Mouse (Mus musculus) kidney, embryonic 16.5 days (tissue): Measurements from ENCODE around the gene Mettl7a2. TPM values are rescaled to one million over a fixed set of nuclear protein-coding genes. Genes with fewer than 3 reads are reported as not detected.
"Not testable (repeated sequence)": the region's sequence is repeated elsewhere in the genome, so short reads cannot be mapped to it uniquely, and the experiment has no call there.

Experiments
- ATAC-seq: fragments of 200-750 bp; cut with Nextera tagmentation; 2 replicates; pipeline ENCODE4 v1.8.0; 2017; ENCODE audit warnings: moderate TSS enrichment; ENCODE audit not compliant: low FRiP score, low TSS enrichment
- H3K27ac ChIP-seq: fragments of 300-500 bp; sonication (generic); 2 replicates; pipeline ENCODE4 v1.5.1; 2014; ENCODE audit warnings: low read length
- H3K27me3 ChIP-seq: fragments of 300-500 bp; sonication (generic); 2 replicates; pipeline ENCODE4 v1.6.1; 2014; ENCODE audit warnings: low read length, control low read depth, mixed read lengths; ENCODE audit not compliant: insufficient read depth
- H3K36me3 ChIP-seq: fragments of 300-500 bp; sonication (generic); 2 replicates; pipeline ENCODE4 v1.6.1; 2014; ENCODE audit warnings: low read length, control low read depth, mixed read lengths; ENCODE audit not compliant: insufficient read depth
- H3K4me1 ChIP-seq: fragments of 300-500 bp; sonication (generic); 2 replicates; pipeline ENCODE4 v1.6.1; 2014; ENCODE audit warnings: low read length, control low read depth, mixed read lengths; ENCODE audit not compliant: insufficient read depth
- H3K4me2 ChIP-seq: fragments of 300-500 bp; sonication (generic); replicated peaks from 2 replicates; pipeline ENCODE4 v1.6.1; 2014; ENCODE audit warnings: low read depth, low read length
- H3K4me3 ChIP-seq: fragments of 300-500 bp; sonication (generic); 2 replicates; pipeline ENCODE4 v1.5.1; 2014; ENCODE audit warnings: mild to moderate bottlenecking, low read length
- H3K9ac ChIP-seq: fragments of 300-500 bp; sonication (generic); replicated peaks from 2 replicates; pipeline ENCODE4 v1.6.1; 2014; ENCODE audit warnings: low read length
- H3K9me3 ChIP-seq: fragments of 300-500 bp; sonication (generic); 2 replicates; pipeline ENCODE4 v1.6.1; 2016; ENCODE audit warnings: low read length, control low read depth
- WGBS: fragments of 180-500 bp; shearing (Covaris S2); extraction: QIAGEN DNeasy Blood & Tissue Kit; methylation state at CpG from one replicate; pipeline ENCODE4 v1.1.7; 2014; 5-methylcytosine and 5-hydroxymethylcytosine counted together
- polyA plus RNA-seq: library from polyadenylated mRNA; unstranded; fragments of >200 nt; fragmentation: Nextera tagmentation; extraction: Ambion mirVana; gene quantifications from 2 replicates; pipeline ENCODE4 v1.2.1, GENCODE M21; 2015

Gene Mettl7a2
- 0.41 and 0.60 TPM in 2 replicates for polyA plus RNA-seq

DNA sequence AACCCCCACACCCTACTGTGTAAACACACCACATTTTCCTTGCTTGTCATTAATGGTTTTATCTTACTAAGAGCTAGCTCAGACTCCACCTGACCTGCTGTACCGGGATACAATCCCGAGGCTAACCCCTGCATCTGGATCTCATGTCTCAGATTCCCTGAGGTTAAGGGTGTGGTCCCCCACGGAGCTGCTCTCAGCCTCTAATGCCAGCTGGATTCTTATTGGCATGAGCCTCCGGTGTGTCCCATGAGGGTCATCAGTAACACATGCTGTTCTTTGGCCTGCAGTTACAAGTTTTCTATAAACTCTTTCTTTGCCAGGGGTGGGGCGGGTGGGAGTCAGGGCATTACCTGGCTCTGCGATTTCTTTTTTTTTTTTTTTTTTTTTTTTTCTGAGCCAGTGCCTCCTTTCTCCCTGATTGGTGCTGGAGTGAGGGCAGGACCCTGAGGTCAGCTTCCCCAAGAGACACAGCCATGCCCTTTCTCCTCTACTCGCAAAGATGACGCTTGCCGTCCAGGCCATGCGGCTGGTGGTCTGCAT lies at the start of gene Mettl7a2, which contains the start of gene Methig1:
Gene Mettl7a2, plus strand, starts transcription at position 490 of the 540 bp plus-strand sequence.
Gene Methig1, plus strand, starts transcription at position 439 of the 540 bp plus-strand sequence.
- H3K9ac ChIP-seq = no peak within 1 kb of the TSS
- H3K9me3 ChIP-seq = no peaks in the 10 kb centered on the region
- H3K27ac ChIP-seq = no peak within 1 kb of the TSS
- no peak within 1 kb of the TSS for H3K4me2 ChIP-seq
- no peaks in the 10 kb centered on the region for H3K36me3 ChIP-seq
- ATAC-seq = no peak
- no peak within 1 kb of the TSS for H3K4me3 ChIP-seq
- H3K27me3 ChIP-seq = no peaks in the 10 kb centered on the region
- peaks cover 5% of the 10 kb centered on the region; the same call in 1 of the 2 replicates for H3K4me1 ChIP-seq
- 80% methylated on average over 10 of the region's 10 CpGs for WGBS

DNA sequence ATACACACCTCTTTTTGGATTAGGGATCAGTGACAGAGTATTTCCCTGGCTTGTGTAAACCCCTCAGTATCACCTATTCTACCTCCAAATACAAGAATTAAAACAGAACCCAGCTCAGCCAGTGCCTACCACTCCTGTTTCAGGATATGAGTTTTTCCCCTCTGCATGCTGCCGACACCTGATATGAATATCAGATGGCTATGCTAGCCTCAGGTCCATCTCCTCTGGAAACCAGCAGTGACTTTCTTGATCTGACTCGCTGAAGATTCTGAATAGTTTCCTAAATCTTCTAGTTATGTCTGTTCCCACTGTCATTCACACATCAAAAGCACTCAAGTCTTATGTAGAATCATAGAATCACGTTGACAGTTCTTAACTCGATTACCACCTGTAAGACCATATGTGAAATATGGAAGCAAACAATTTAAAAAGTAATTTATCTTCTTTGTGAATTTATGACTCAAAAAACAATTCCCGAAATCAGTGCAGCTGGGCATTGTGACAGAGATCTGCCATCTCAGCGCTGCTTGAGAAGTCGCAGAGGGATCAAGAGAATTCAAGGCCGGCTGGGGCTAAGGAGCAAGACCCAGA lies 49.5 kb upstream of the Mettl7a2 start:
- Histone ChIP-seq H3K4me3 (peak overlapping the region; percentile 59), H3K4me1 (peaks cover 8% of the 10 kb centered on the region; the same call in 1 of the 2 replicates), H3K27me3 (no peaks in the 10 kb centered on the region), H3K36me3 (no peaks in the 10 kb centered on the region), H3K9ac (no peak overlapping the region), H3K27ac (peak overlapping the region; percentile 92), H3K9me3 (no peaks in the 10 kb centered on the region), H3K4me2 (peak overlapping the region; percentile 77)
- WGBS = 40% methylated on average over 8 of the region's 8 CpGs
- ATAC-seq = no peak

DNA sequence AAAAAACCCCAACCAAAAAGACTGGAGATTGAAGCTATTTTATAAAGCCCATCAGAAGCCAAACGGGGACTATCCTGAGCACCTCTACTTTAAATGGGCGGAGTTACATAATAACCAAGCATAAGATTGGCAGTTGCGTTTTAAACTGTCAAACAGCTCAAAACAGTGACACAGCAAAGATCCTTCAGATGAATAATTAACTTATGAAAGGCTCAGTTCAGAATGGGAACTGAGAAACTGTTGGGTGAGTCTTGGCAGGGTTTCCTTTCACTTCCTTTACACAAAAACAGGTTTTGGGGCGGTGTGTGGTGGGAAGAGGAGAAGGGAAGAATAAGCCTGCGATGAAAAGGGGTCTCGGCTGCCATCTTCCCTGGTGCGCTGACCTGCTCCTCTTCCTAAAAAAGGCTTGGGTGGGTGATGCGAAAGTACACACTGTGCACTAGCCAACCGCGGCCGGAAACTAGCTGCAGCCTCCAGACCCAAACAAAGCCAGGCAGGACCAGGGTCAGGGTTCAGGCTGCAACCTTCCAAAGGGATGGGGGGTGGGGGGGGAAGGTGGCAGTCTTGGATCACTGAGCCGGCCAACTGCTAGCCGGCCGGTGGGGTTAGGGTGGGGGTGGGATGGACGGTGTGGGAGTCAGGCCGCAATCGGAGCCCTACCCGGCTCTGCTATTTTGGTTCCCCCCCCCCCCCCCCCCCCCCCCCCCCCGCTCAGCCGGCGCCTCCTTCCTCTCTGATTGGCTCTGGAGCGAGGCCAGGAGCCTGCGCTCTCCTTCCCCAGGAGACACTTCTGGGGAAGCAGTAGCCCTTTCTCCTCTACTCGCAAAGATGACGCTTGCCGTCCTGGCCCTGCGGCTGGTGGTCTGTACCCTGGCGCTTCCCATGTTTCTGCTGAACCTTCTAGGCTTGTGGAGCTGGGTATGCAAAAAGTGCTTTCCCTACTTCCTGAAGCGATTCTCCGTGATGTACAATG lies 48.7 kb upstream of the Mettl7a2 start, which contains the start of gene Mettl7a1:
Gene Mettl7a1, plus strand, starts transcription at position 122 of the 973 bp plus-strand sequence.
- 4% methylated on average over 20 of the region's 30 CpGs for WGBS
- Histone ChIP-seq H3K36me3 (no peaks in the 10 kb centered on the region), H3K4me1 (peaks cover 8% of the 10 kb centered on the region; the same call in 1 of the 2 replicates), H3K4me2 (peak within 1 kb of the TSS; percentile 77), H3K4me3 (peak within 1 kb of the TSS; percentile 59), H3K27me3 (no peaks in the 10 kb centered on the region), H3K27ac (peak within 1 kb of the TSS; percentile 92), H3K9ac (peak within 1 kb of the TSS; percentile 71), H3K9me3 (no peaks in the 10 kb centered on the region)
- peak; percentile 86 for ATAC-seq

DNA sequence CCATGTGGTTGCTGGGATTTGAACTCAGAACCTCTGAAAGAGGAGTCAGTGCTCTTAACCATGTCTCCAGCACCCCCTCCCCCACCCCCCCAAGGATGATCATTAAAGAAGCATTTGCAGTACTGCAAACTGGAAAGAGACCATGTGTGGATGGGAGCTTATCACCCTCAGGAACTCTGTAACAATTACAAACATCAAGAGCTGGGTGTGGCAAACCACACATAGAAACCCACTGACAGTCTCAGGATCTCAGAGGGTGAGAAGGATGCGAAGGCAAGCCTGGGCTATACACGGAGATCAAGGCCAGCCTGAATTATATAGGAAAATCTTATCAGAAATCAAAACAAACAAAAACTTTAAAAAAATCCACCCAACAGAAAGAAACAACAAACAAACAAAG lies 46.8 kb upstream of the Mettl7a2 start:
- WGBS = 80% methylated on average over 2 of the region's 2 CpGs
- Histone ChIP-seq H3K36me3 (no peaks in the 10 kb centered on the region), H3K9me3 (no peaks in the 10 kb centered on the region), H3K9ac (no peak overlapping the region), H3K4me3 (no peak overlapping the region), H3K27ac (no peak overlapping the region), H3K4me2 (peak overlapping the region; percentile 77; the same call in 1 of the 2 replicates), H3K27me3 (no peaks in the 10 kb centered on the region), H3K4me1 (peaks cover 8% of the 10 kb centered on the region; the same call in 1 of the 2 replicates)
- ATAC-seq = no peak

DNA sequence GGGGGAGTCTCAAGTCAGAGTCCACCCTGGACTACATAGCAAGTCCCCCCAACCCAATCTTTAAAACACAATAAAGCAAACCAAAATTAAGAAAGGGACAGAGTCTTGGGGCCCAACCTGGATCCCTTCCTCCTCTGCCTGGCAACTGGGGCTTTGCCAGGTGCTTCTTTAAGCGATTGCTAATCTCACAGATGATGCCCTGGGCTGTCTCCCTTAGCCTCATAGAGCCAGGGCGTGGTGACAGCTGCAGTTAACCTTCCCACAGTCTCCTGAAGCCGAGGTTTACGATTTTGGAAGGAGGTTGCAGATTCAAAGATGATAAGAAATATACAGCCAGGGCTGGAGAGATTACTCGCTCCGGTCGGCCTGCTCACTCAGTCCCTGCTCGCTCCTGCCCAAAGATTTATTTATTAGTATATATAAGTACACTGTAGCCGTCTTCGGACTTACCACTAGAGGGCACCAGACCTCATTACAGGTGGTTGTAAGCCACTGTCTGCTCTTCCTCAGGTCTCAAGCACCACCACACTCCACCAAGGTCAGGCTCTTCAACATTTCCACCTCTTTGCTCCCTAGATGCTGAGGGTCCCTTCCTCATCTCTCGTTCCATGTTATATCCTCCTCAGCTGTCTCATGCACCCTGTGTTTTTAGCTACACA lies 45.4 kb upstream of the Mettl7a2 start:
- H3K4me1 ChIP-seq, H3K4me2 ChIP-seq, H3K4me3 ChIP-seq, H3K9me3 ChIP-seq, H3K27me3 ChIP-seq, H3K36me3 ChIP-seq, H3K9ac ChIP-seq, H3K27ac ChIP-seq: not testable (repeated sequence)
- ATAC-seq = peak; percentile 47; the same call in 1 of the 2 replicates
- WGBS = 44% methylated on average over 11 of the region's 11 CpGs

DNA sequence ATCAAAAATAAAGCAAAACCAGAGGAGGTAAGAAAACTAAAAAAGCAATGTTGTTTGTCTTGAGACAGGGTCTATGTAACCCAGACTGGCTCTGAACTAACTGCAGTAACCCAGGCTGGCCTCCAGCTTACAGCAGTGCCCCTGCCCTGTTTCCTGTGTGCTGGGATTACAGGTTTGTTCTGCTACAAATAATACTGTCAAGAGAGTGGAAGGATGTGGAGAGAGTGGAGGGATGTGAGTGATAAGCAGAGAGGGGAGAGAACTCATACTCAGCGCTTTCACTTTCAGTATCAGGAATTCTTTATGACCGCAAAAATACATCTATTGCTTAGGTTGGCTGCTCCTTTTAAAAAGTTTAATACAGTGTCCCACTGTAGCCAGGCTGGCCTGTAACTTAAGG lies 40.7 kb upstream of the Mettl7a2 start:
- no peak for ATAC-seq
- peaks cover 4% of the 10 kb centered on the region; the same call in 1 of the 2 replicates for H3K36me3 ChIP-seq
- H3K4me2 ChIP-seq = no peak overlapping the region
- no peak overlapping the region for H3K27ac ChIP-seq
- 0 out of 2 replicates have a peak, but pooled peaks cover 3% of the 10 kb centered on the region for H3K9me3 ChIP-seq
- H3K4me1 ChIP-seq = no peaks in the 10 kb centered on the region
- 78% methylated on average over 2 of the region's 2 CpGs for WGBS
- no peaks in the 10 kb centered on the region for H3K27me3 ChIP-seq
- H3K9ac ChIP-seq = no peak overlapping the region
- no peak overlapping the region for H3K4me3 ChIP-seq

DNA sequence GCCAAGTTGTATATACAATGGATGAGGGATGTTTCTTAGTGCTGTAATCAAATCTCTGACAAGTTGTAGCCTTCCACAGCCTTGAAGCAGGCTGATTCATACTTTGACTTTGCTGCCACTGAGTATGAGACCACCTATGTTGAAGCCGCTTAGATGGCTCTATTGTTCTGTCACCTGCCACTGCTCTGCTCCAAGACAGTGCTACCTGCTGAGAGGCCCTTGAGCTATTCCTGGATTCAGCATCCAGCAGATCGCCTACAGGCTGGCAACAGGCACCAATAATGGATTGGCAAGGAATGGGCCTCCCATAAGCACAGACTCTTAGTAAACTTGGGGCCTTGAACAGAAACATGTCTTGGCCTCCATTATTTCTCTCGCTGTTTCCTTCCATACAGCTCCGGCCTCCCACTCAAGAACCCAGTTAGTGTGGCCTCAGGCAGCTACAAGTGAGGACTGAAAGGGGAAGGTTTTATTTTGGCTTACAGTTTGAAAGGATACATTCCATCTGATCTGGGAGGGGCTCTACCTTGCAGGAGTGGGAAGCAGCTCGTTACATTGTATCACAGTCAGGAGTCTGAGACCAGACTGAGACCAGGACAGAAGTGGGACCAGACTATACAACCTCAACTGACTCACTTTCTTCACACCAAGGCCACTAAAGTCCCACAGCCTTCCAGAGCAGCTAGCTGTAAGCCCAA lies 38.4 kb upstream of the Mettl7a2 start:
- WGBS = 92% methylated on average over 5 of the region's 5 CpGs

GRCm38 (mm10) chr15:100318014-100318671 lies 34.9 kb upstream of the Mettl7a2 start:
- not testable (repeated sequence) for H3K9me3 ChIP-seq, H3K4me3 ChIP-seq, H3K36me3 ChIP-seq, ATAC-seq, H3K27me3 ChIP-seq, H3K4me2 ChIP-seq, H3K9ac ChIP-seq, H3K27ac ChIP-seq, H3K4me1 ChIP-seq
- WGBS = 51% methylated on average over 4 of the region's 4 CpGs

More for the DNA sequence above, 38.4 kb upstream of the Mettl7a2 start:
- H3K9ac ChIP-seq = no peak overlapping the region
- 0 out of 2 replicates have a peak, but pooled peaks cover 3% of the 10 kb centered on the region for H3K9me3 ChIP-seq
- no peak overlapping the region for H3K4me3 ChIP-seq
- no peak for ATAC-seq
- H3K36me3 ChIP-seq = peaks cover 4% of the 10 kb centered on the region; the same call in 1 of the 2 replicates
- no peaks in the 10 kb centered on the region for H3K4me1 ChIP-seq
- H3K27me3 ChIP-seq = no peaks in the 10 kb centered on the region
- no peak overlapping the region for H3K4me2 ChIP-seq
- no peak overlapping the region for H3K27ac ChIP-seq
